In the genomic region with DNA sequence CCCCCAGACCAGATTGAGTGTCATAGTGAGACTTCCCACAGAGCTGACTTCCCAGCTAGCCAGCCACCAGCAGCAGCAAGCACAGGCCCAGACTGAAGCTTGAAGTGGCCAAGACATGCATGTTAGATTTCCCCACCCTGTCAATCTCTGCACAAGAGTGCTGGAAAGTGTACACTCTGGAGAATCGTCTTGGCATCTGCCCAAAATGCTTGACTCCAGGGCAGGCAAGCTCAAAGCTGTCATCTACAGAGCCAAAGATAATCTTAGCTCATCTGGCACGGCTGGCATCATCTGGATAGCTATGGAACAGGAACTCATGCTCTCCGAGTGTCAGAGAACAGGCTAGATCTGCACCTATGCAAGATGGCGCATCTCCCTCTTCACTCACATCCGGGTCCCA, we compare ENCODE assay signal across 25 mouse cellular contexts. TPM values are rescaled to one million over a fixed set of nuclear protein-coding genes. Genes with fewer than 3 reads are reported as not detected.
A peak's percentile ranks its signal among the peaks of the same experiment; 100 is the strongest.
DNase-seq lines count a peak whose midpoint lies in the region; ATAC-seq and TF ChIP-seq lines count a peak whose summit lies in the region.
"Had no signal": no experiment of that assay in that cellular context is flagged by ENCODE, and none has a peak within 500 bp of the region (broad histone marks: within the 10 kb centered on the region; RNA-seq: fewer than 3 reads in every experiment).

No protein-coding gene starts in this region.

- no peak overlapping the region for H3K4me3 ChIP-seq in heart, embryonic 12.5 days
- H3K4me3 ChIP-seq in lung, embryonic 14.5 days (ENCODE audit: low read depth, low read length), result no peak overlapping the region
- H3K4me3 ChIP-seq: gastrocnemius, adult 2 months; liver, embryonic 12.5 days; lung, embryonic 15.5 days; megakaryocyte, embryonic 14.5 days; neural tube, embryonic 13.5 days had no signal

- DNase-seq in adrenal gland, postnatal 10 days, result peak; percentile 31
- DNase-seq in adrenal gland, postnatal 36 days, result no peak
- DNase-seq in heart, adult 8-10 months (ENCODE audit: low spot score), result no peak
- peak; percentile 71 for DNase-seq in lung, embryonic 14.5 days
- no peak for DNase-seq in lung, postnatal 25 days (ENCODE audit: low spot score)
- DNase-seq in fat pad, adult 2 months (ENCODE audit: extremely low read depth, low read depth, low spot score), result peak; percentile 70
- no peak for DNase-seq in gastrocnemius, postnatal 25 days
- DNase-seq: adrenal gland, postnatal 25 days; gastrocnemius, adult 2 months; kidney, adult 8-10 months; kidney, postnatal 25 days; layer of hippocampus, adult 9-11 months; right cerebral cortex, postnatal 25 days; thymus, postnatal 14 days had no signal

- H3K4me2 ChIP-seq in heart, embryonic 12.5 days, result no peak overlapping the region
- H3K4me2 ChIP-seq in lung, embryonic 14.5 days, result no peak overlapping the region
- H3K4me2 ChIP-seq: liver, embryonic 12.5 days; lung, embryonic 15.5 days; neural tube, embryonic 13.5 days had no signal

- peaks cover 39% of the 10 kb centered on the region for H3K4me1 ChIP-seq in heart, embryonic 12.5 days (replicated peaks)
- peaks cover 5% of the 10 kb centered on the region; the same call in 1 of the 2 replicates for H3K4me1 ChIP-seq in lung, embryonic 14.5 days (ENCODE audit: insufficient read depth)

- TF ChIP-seq CTCF in lung, embryonic 14.5 days (IDR thresholded peaks at IDR 0.05; ENCODE audit: low read depth), result no peak

- H3K9me3 ChIP-seq in heart, embryonic 12.5 days (replicated peaks), result no peaks in the 10 kb centered on the region
- no peaks in the 10 kb centered on the region for H3K9me3 ChIP-seq in lung, embryonic 14.5 days (ENCODE audit: low read depth, low read length)
- H3K9me3 ChIP-seq: liver, embryonic 12.5 days; lung, embryonic 15.5 days; megakaryocyte, embryonic 14.5 days; neural tube, embryonic 13.5 days had no signal

- H3K9ac ChIP-seq in heart, embryonic 12.5 days, result no peak overlapping the region
- no peak overlapping the region for H3K9ac ChIP-seq in lung, embryonic 14.5 days
- H3K9ac ChIP-seq: liver, embryonic 12.5 days; lung, embryonic 15.5 days; neural tube, embryonic 13.5 days had no signal

- 0 out of 2 replicates have a peak overlapping the region, but pooled peaks have one; percentile 12 for H3K27ac ChIP-seq in heart, embryonic 12.5 days (ENCODE audit: poor library complexity, severe bottlenecking)
- H3K27ac ChIP-seq in lung, embryonic 14.5 days (ENCODE audit: low read depth), result no peak overlapping the region
- H3K27ac ChIP-seq: gastrocnemius, adult 2 months; liver, embryonic 12.5 days; lung, embryonic 15.5 days; neural tube, embryonic 13.5 days had no signal

- no peaks in the 10 kb centered on the region for H3K27me3 ChIP-seq in heart, embryonic 12.5 days (replicated peaks)
- H3K27me3 ChIP-seq in lung, embryonic 14.5 days (ENCODE audit: insufficient read depth, low read length), result no peaks in the 10 kb centered on the region
- H3K27me3 ChIP-seq: liver, embryonic 12.5 days; lung, embryonic 15.5 days; neural tube, embryonic 13.5 days had no signal

- no peak for ATAC-seq in heart, embryonic 12.5 days (ENCODE audit: insufficient number of reproducible peaks, low FRiP score)
- no peak for ATAC-seq in lung, embryonic 14.5 days (ENCODE audit: insufficient read depth)
- ATAC-seq: liver, embryonic 12.5 days had no signal

- WGBS in heart, embryonic 12.5 days, result 62% methylated on average over 5 of the region's 5 CpGs
- 65% methylated on average over 5 of the region's 5 CpGs for WGBS in lung, embryonic 14.5 days

- H3K36me3 ChIP-seq in heart, embryonic 12.5 days, result peaks cover 23% of the 10 kb centered on the region
- H3K36me3 ChIP-seq in lung, embryonic 14.5 days (ENCODE audit: insufficient read depth), result no peaks in the 10 kb centered on the region
- H3K36me3 ChIP-seq: liver, embryonic 12.5 days; lung, embryonic 15.5 days had no signal

RNA-seq across cellular contexts. Expression of a gene that starts 4.8 kb away (rescaled TPM):
- total RNA-seq in adrenal gland, postnatal 10 days (2021), result 1 to 10 TPM; 2.9 to 4.9 TPM
- 1 to 10 TPM; 3.1 to 3.9 TPM for total RNA-seq in adrenal gland, postnatal 36 days (2021)
- polyA plus RNA-seq in heart, embryonic 12.5 days (2016; fragmentation: Nextera tagmentation; extraction: Ambion mirVana), result 10.6 and 12.3 TPM in 2 replicates
- total RNA-seq in heart, adult 8-10 months (2022), result 1 to 10 TPM; 2.9 to 4.6 (median 3.8) TPM
- 14.3 and 15.1 TPM in 2 replicates for polyA plus RNA-seq in lung, embryonic 14.5 days (2014; fragmentation: Nextera tagmentation; extraction: Ambion mirVana)
- total RNA-seq in gastrocnemius, postnatal 25 days (2021), result 1 to 10 TPM; 3.3 to 3.8 TPM

RNA-seq across cellular contexts. Expression of a gene that starts 12.7 kb away (rescaled TPM):
- not detected for total RNA-seq in adrenal gland, postnatal 10 days (2021)
- not detected for total RNA-seq in adrenal gland, postnatal 36 days (2021)
- polyA plus RNA-seq in heart, embryonic 12.5 days (2016; fragmentation: Nextera tagmentation; extraction: Ambion mirVana), result not detected in 2 replicates
- total RNA-seq in heart, adult 8-10 months (2022), result not detected
- polyA plus RNA-seq in lung, embryonic 14.5 days (2014; fragmentation: Nextera tagmentation; extraction: Ambion mirVana), result not detected in 2 replicates
- total RNA-seq in gastrocnemius, postnatal 25 days (2021), result not detected
- total RNA-seq: adrenal gland, postnatal 25 days; gastrocnemius, adult 2 months; heart, postnatal 10 days; left cerebral cortex, adult 8-10 months; MEL; monocyte, adult 5-6 weeks had no signal
- polyA plus RNA-seq: embryonic facial prominence, embryonic 11.5 days; limb, embryonic 11.5 days; liver, embryonic 12.5 days; lung, embryonic 15.5 days; neural tube, embryonic 13.5 days had no signal

RNA-seq across cellular contexts. Expression of a gene that starts 43.0 kb away (rescaled TPM):
- 10 to 100 TPM; 14.7 to 20.6 TPM for total RNA-seq in adrenal gland, postnatal 10 days (2021)
- 1 to 10 TPM; 3.9 to 6.9 TPM for total RNA-seq in adrenal gland, postnatal 36 days (2021)
- 10.5 and 11.6 TPM in 2 replicates for polyA plus RNA-seq in heart, embryonic 12.5 days (2016; fragmentation: Nextera tagmentation; extraction: Ambion mirVana)
- 10 to 100 TPM in 3 of 4 experiments, 1 to 10 TPM in 1; 6.6 to 16.3 (median 13.3) TPM for total RNA-seq in heart, adult 8-10 months (2022)
- polyA plus RNA-seq in lung, embryonic 14.5 days (2014; fragmentation: Nextera tagmentation; extraction: Ambion mirVana), result 12.7 and 14.2 TPM in 2 replicates
- total RNA-seq in gastrocnemius, postnatal 25 days (2021), result 10 to 100 TPM; 10.3 to 11.8 TPM
- total RNA-seq: monocyte, adult 5-6 weeks had no signal

Comparison
In these comparisons a context has a peak if more than half of its experiments do, and no peak if none do; other contexts are left out.
1. DNase-seq: peak in adrenal gland, postnatal 10 days (single experiment), lung, embryonic 14.5 days (single experiment) and fat pad, adult 2 months (single experiment); none in adrenal gland, postnatal 36 days (0 of 2), heart, adult 8-10 months (single experiment), lung, postnatal 25 days (single experiment) and gastrocnemius, postnatal 25 days (single experiment).